Mouse (Mus musculus) stomach, embryonic 16.5 days (tissue): ENCODE results near the gene Ipmk. TPM values are rescaled to one million over a fixed set of nuclear protein-coding genes. Genes with fewer than 3 reads are reported as not detected.
A peak's percentile ranks its signal among the peaks of the same experiment; 100 is the strongest.

Experiments
- ATAC-seq: fragments of 200-750 bp; cut with Nextera tagmentation; 2 replicates; pipeline ENCODE4 v1.8.0; 2017; ENCODE audit warnings: moderate number of reproducible peaks, moderate TSS enrichment; ENCODE audit not compliant: insufficient read depth, low FRiP score
- H3K27ac ChIP-seq: fragments of 300-500 bp; sonication (generic); 2 replicates; pipeline ENCODE4 v1.5.1; 2014; ENCODE audit warnings: low read length
- H3K27me3 ChIP-seq: fragments of 300-500 bp; sonication (generic); 2 replicates; pipeline ENCODE4 v1.6.1; 2014; ENCODE audit warnings: low read length, control low read depth, mixed read lengths; ENCODE audit not compliant: control insufficient read depth, insufficient read depth
- H3K36me3 ChIP-seq: fragments of 300-500 bp; sonication (generic); 2 replicates; pipeline ENCODE4 v1.6.1; 2014; ENCODE audit warnings: low read length; ENCODE audit not compliant: control insufficient read depth, insufficient read depth
- H3K4me1 ChIP-seq: fragments of 300-500 bp; sonication (generic); 2 replicates; pipeline ENCODE4 v1.6.1; 2014; ENCODE audit warnings: low read length, control low read depth, mixed read lengths; ENCODE audit not compliant: control insufficient read depth, insufficient read depth
- H3K4me2 ChIP-seq: fragments of 300-500 bp; sonication (generic); 2 replicates; pipeline ENCODE4 v1.6.1; 2014; ENCODE audit warnings: low read depth, low read length, mixed read lengths
- H3K4me3 ChIP-seq: fragments of 300-500 bp; sonication (generic); replicated peaks from 2 replicates; pipeline ENCODE4 v1.5.1; 2014; ENCODE audit warnings: mild to moderate bottlenecking, low read length
- H3K9ac ChIP-seq: fragments of 300-500 bp; sonication (generic); 2 replicates; pipeline ENCODE4 v1.6.1; 2014; ENCODE audit warnings: low read length
- H3K9me3 ChIP-seq: fragments of 300-500 bp; sonication (generic); replicated peaks from 2 replicates; pipeline ENCODE4 v1.6.1; 2016; ENCODE audit warnings: low read length, control low read depth; ENCODE audit not compliant: control insufficient read depth
- WGBS: fragments of 180-500 bp; shearing (Covaris S2); extraction: QIAGEN DNeasy Blood & Tissue Kit; methylation state at CpG from one replicate; pipeline ENCODE4 v1.1.7; 2014; 5-methylcytosine and 5-hydroxymethylcytosine counted together
- polyA plus RNA-seq: library from polyadenylated mRNA; unstranded; fragments of >200 nt; fragmentation: Nextera tagmentation; extraction: Ambion mirVana; gene quantifications from 2 replicates; pipeline ENCODE4 v1.2.1, GENCODE M21; 2015

Gene Ipmk
- polyA plus RNA-seq, 1 experiment from 2014 or later: 12.3 TPM

- Histone ChIP-seq H3K4me2 (no peak overlapping the region), H3K9me3 (no peaks in the 10 kb centered on the region), H3K4me3 (no peak overlapping the region), H3K27me3 (no peaks in the 10 kb centered on the region), H3K27ac (no peak overlapping the region), H3K36me3 (peaks cover 6% of the 10 kb centered on the region), H3K4me1 (no peaks in the 10 kb centered on the region), H3K9ac (no peak overlapping the region)
- WGBS: 95% methylated on average over 9 of the region's 9 CpGs
- no peak for ATAC-seq
These were observed 14.7 kb upstream of the Ipmk start for GRCm38 (mm10) chr10:71332859-71333258.

- Histone ChIP-seq H3K9me3 (no peaks in the 10 kb centered on the region), H3K4me3 (no peak overlapping the region), H3K4me2 (no peak overlapping the region), H3K4me1 (peaks cover 6% of the 10 kb centered on the region; the same call in 1 of the 2 replicates), H3K36me3 (no peaks in the 10 kb centered on the region; the same call in 1 of the 2 replicates), H3K27me3 (no peaks in the 10 kb centered on the region), H3K27ac (no peak overlapping the region), H3K9ac (no peak overlapping the region)
- WGBS: 76% methylated on average over 2 of the region's 2 CpGs
- no peak for ATAC-seq
These were observed 9.8 kb upstream of the Ipmk start for GRCm38 (mm10) chr10:71337733-71338132.

- no peaks in the 10 kb centered on the region for H3K27me3 ChIP-seq
- peaks cover 10% of the 10 kb centered on the region; the same call in 1 of the 2 replicates for H3K4me1 ChIP-seq
- ATAC-seq: no peak
- no peaks in the 10 kb centered on the region; the same call in 1 of the 2 replicates for H3K36me3 ChIP-seq
- H3K27ac ChIP-seq: peak overlapping the region; percentile 79; the same call in 1 of the 2 replicates
- no peak overlapping the region for H3K4me2 ChIP-seq
- no peaks in the 10 kb centered on the region for H3K9me3 ChIP-seq
- 66% methylated on average over 8 of the region's 8 CpGs for WGBS
- H3K4me3 ChIP-seq: no peak overlapping the region
- no peak overlapping the region for H3K9ac ChIP-seq
These were observed 9.2 kb upstream of the Ipmk start for GRCm38 (mm10) chr10:71338156-71338905.

- ATAC-seq: no peak
- H3K4me3 ChIP-seq: no peak overlapping the region
- no peaks in the 10 kb centered on the region; the same call in 1 of the 2 replicates for H3K36me3 ChIP-seq
- 45% methylated on average over 4 of the region's 4 CpGs for WGBS
- H3K9me3 ChIP-seq: no peaks in the 10 kb centered on the region
- H3K9ac ChIP-seq: peak overlapping the region; percentile 50
- peaks cover 17% of the 10 kb centered on the region; the same call in 1 of the 2 replicates for H3K4me1 ChIP-seq
- H3K27ac ChIP-seq: peak overlapping the region; percentile 79; the same call in 1 of the 2 replicates
- H3K27me3 ChIP-seq: no peaks in the 10 kb centered on the region
- 0 out of 2 replicates have a peak overlapping the region, but pooled peaks have one; percentile 2 for H3K4me2 ChIP-seq
These were observed 8.1 kb upstream of the Ipmk start for GRCm38 (mm10) chr10:71339463-71339862.

- Histone ChIP-seq H3K4me2 (no peak overlapping the region), H3K27ac (no peak overlapping the region), H3K4me1 (peaks cover 20% of the 10 kb centered on the region; the same call in 1 of the 2 replicates), H3K27me3 (no peaks in the 10 kb centered on the region), H3K4me3 (no peak overlapping the region), H3K9me3 (no peaks in the 10 kb centered on the region), H3K9ac (no peak overlapping the region), H3K36me3 (no peaks in the 10 kb centered on the region; the same call in 1 of the 2 replicates)
- WGBS: 64% methylated on average over 2 of the region's 2 CpGs
- no peak for ATAC-seq
These were observed 7.4 kb upstream of the Ipmk start for GRCm38 (mm10) chr10:71340195-71340594.

GRCm38 (mm10) chr10:71341290-71341689, 6.3 kb upstream of the Ipmk start:
- no peak overlapping the region for H3K27ac ChIP-seq
- H3K4me1 ChIP-seq: peaks cover 22% of the 10 kb centered on the region; the same call in 1 of the 2 replicates
- no peak for ATAC-seq
- no peaks in the 10 kb centered on the region for H3K27me3 ChIP-seq
- H3K9me3 ChIP-seq: no peaks in the 10 kb centered on the region
- 95% methylated on average over 9 of the region's 9 CpGs for WGBS
- no peak overlapping the region for H3K9ac ChIP-seq
- H3K4me2 ChIP-seq: no peak overlapping the region
- no peaks in the 10 kb centered on the region for H3K36me3 ChIP-seq
- H3K4me3 ChIP-seq: no peak overlapping the region

- ATAC-seq: no peak
- H3K4me3 ChIP-seq: no peak overlapping the region
- WGBS: 67% methylated on average over 7 of the region's 7 CpGs
- H3K27ac ChIP-seq: no peak overlapping the region
- no peak overlapping the region for H3K9ac ChIP-seq
- no peaks in the 10 kb centered on the region for H3K36me3 ChIP-seq
- H3K4me2 ChIP-seq: no peak overlapping the region
- peaks cover 22% of the 10 kb centered on the region; the same call in 1 of the 2 replicates for H3K4me1 ChIP-seq
- H3K9me3 ChIP-seq: no peaks in the 10 kb centered on the region
- H3K27me3 ChIP-seq: no peaks in the 10 kb centered on the region
These were observed 5.3 kb upstream of the Ipmk start for GRCm38 (mm10) chr10:71342030-71342805.

GRCm38 (mm10) chr10:71343130-71343529, 4.4 kb upstream of the Ipmk start:
- Histone ChIP-seq H3K27ac (no peak overlapping the region), H3K4me3 (no peak overlapping the region), H3K9me3 (no peaks in the 10 kb centered on the region), H3K4me1 (peaks cover 22% of the 10 kb centered on the region; the same call in 1 of the 2 replicates), H3K27me3 (no peaks in the 10 kb centered on the region), H3K9ac (no peak overlapping the region), H3K36me3 (no peaks in the 10 kb centered on the region), H3K4me2 (no peak overlapping the region)
- WGBS: 82% methylated on average over 3 of the region's 3 CpGs
- ATAC-seq: no peak
